Mouse (Mus musculus) mouse trophoblast stem cell (cell line): ENCODE measurements at regions not wholly inside any gene's neighbourhood (a gene's known extent, or its start where the extent isn't known, plus 50 kb on each side); places are given as distances from the start of the nearest gene placed in this dataset.

ENCODE experiments used
- in situ Hi-C, 2 experiments: fragments of 300-500 bp; cut with MseI, MboI; formaldehyde crosslinking; loops; 2 replicates in 1 of 2; 3 replicates in 1 of 2; pipeline ENCODE4 v1.15.1; 2025

DNA sequence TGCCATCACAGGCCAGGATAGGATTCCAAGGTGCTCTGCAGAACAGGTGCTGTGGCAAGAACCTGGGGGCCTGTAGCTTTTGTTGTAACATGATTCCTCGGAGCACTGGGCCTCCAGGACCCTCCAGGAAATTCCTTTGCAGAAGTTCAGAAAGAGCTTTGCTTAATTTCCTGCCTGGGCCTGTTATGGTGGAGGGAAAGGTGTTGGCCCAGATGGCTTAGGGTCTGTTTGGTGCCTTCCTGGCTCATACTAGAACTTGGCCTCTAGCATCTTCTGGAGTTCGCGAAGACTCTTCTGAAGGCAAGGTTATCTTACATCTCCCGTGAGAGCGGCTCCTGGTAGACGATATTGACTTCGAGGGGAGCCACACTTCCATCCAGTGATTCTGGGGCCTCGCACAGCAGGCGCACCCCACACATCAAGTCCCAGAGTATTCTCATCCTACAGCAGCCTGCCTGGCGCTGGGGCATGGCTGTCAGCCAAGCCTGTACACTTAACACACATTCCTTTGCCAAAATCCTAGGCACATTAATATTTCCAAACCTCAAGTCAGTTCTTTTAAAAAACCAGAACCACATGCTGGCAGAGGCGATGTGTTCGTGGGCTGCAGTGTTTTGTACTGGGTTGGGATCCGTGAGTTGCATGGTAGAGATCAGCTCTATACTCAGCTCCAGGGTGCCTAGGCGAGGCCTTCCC lies 54.5 kb upstream of the Cxcl14 start:
- in situ Hi-C loops, result no loop called here

DNA sequence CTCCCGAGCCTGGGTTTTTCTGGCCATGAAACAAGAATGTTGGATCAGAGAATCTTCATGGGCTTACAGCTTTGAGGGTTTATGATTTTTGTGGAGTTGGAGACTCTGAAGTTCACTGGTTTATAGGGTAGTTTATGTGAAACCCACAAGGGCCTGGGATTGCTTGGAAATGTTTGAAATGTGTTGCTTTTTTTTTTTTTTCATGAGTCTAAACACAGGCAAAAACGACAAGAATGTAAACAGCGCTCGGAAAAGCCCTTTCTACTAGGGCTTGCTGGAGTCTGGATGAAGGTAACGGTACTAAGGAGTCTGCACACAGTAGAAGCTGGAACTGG lies 55.0 kb upstream of the Cxcl14 start:
- in situ Hi-C loops, result no loop called here

DNA sequence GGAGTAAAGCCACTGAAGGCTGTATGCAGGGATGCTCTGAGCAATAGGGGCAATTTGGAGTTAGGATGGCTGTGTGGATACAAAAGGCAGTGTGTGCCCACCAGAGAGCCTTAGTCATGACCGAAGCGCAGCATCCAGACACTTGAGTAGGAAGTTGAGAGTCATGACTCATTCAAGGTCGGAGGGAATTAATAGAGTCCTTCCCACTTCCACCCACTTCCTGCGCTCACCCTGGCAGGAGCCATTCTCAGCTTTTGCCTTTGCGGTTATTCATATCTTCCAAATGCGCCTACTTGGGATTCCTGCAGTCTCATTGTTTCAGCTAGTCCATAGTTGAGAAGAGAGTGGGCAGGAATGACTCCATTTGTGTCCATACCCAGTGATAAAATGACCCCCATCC lies 56.1 kb upstream of the Cxcl14 start:
- in situ Hi-C loops, result no loop called here

DNA sequence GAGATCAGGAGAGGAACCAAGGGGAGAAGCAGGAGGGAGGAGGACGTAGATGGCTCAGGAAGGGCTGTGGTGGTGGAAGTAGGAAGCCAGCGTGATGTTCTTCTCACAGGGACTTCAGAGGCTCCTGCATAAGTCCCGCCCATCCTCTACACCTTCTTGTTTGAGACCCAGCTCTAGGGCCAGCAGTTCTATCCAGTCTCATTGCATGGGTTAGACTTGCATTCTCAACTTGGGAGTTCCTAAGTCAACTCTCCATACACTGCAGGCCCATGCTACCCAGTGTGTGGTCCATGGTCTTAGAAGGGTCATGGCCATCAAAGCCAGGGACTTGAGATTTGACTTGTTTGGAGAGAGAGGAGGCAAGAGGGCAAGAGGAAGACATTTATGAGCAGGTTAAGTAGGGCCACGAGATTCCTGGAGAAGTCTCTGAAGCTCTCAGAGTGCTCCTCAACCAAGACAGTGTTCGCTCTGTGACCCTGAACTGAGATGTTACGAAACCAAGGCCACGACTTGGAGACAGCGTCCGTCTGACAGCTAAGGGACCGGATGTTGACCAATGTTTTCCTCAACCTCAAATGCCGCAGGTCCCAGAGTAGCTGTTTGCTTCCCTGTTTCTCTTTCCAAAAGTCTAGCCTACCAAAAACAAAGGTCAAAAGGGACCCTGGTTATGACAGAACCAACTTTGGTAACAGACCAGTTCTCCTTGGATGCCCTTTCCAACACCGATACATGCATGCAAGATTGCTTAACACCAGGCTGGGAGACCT lies 56.7 kb upstream of the Cxcl14 start:
- in situ Hi-C loops, result no loop called here

DNA sequence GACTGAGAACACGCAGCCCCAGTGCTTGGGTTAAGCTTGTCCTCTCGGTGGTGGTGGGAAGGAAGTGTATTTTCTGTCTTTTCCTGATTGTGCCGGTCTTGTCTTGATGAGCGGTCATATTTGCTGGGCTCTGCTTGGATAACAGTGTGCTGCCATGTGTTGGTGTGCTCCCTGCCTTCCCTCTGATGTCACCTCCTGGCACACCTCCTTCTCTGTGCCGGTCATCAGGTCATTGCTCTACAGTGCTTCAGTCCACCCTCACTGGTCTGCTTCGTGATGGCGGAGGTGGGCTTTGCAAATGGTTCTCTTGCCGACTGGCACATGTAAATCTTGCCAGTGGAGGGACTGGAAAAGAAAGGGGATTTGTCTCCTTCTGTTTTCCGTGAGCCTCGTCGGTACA lies 57.6 kb upstream of the Cxcl14 start:
- in situ Hi-C loops, result no loop called here

DNA sequence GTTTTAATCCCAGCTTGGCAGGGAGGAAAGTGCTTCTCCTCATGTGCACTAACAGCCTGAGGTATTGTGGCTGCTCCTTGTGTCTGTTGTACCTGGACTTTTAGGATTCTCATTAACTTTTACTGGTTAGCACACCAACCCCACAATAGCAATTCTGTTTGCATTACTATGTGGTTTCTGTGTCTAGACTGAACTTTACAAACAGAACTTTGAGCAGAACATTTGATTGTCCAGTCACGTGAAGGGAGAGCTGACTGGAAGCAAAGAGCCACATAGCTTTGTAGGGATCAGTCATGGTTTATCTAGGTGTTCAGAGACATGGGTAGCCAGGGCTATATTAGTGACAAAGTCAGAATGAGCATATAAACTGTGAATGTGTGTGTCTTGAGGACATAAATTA lies 58.3 kb upstream of the Cxcl14 start:
- in situ Hi-C loops, result no loop called here

DNA sequence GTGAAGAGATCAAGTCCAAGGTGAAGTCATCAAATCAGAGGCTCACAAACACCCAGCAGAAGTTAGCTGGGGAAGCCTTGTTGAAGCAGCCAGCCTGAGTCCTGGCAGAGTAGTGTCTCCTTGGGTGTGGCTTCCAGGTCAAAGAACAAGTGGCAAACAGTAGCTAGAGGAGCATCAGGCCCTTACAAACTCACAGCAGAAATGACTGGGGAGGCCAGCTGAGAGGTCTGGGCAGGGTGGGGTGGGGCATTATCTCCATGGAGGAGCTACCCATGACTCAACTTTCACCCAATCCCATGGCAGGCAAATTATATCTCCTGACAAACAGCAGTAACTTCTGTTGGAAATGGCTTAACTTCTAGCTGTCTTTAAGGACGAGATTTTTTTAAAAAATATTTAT lies 60.6 kb upstream of the Cxcl14 start:
- in situ Hi-C loops, result no loop called here

DNA sequence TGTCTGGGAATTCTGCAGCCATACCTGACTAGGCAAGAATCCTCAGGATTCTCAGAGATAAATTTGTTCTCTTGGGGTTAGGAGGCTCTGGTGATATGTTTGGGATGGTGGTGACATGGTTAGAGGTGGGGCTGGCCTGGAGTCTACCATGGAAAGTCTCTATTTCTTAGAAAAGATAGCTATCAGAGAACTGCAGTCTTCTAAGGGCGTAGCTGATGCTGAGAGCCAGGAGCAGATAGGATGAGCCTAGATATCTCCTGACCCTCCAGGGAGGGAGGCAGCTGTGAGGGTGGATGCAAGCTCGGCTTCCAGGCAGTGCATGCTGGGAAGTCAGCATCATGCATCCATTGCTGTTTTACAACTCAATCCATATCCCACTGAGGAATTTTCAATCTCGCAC lies 61.6 kb upstream of the Cxcl14 start:
- in situ Hi-C loops, result no loop called here

DNA sequence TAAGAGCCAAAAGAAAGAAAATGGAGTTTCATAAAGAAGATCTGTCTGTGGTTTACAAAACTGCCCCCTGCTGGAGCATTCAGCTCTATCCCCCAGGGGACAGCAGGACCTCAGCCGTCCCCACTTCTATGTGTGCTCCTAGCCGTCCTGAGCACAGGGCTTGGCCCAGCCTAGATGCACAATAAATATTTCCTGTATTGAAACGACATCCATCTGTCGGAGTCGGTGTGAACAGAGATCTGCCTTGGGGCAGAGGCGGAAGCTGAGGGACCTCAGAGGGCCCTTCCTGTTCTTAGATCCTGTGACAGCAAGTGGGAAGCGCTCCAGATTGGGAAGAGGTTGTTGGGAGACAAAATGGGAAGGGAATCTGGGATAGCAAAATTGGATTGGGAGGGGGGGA lies 62.5 kb upstream of the Cxcl14 start:
- in situ Hi-C loops, result no loop called here

DNA sequence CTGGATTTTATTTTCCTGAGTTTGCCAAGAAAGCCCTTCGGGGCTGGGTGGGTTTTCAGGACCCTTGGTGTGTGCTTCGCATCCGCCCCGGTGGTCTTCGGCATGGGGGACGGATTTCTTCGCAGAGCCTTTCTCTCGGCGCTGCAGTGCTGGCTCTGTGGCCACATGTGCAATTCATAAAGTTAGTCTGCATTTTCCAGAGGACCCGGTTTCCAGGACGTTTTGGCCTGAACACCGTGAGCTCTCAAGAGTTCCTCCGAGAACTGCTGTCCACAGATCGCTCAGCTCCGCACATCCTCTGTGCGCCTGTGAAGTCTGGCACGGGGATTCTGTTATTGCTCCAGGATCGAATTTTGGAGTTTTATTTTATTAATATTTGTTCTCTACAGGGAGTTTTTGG lies 63.2 kb upstream of the Cxcl14 start:
- in situ Hi-C loops, result no loop called here

DNA sequence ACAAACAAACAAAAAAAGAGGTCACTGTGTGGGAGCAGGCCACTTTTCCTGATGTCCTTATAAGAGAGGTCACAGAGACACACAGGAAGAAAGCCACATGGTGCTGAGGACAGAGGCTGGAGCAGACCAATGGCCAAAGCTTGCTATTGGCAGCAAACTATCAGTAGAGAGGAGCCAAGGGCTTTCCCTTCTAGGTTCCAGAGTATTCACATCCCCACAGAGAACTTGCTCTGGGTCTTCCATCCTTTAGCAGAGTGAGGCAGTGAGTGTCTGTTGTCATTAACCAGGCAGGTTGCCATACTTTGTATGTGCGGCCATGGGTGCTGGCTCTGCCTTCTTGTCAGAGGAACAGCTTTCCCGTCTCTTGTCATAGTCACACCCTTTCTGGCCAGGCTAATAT lies 64.5 kb upstream of the Cxcl14 start:
- in situ Hi-C loops, result no loop called here

DNA sequence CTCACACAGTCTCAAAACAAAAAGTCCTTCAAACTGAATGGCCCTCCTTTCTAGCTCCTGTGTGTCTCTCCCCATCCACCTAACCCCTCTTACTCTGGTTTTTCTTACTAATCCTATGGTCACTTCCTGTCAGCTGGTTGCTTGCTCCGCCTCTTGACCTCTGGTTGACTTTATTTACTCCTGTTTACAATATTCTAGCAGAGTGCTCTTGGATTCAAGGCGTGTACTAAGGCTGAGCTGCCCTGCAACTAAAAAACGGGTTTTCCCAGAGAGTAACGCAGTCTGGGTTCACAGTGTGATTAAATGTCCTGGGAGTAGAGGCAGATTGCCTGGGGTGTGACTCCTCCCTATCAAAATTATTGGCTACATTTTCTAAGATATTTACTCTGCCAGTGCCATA lies 64.2 kb upstream of the Gm3045 start:
- in situ Hi-C loops, result no loop called here

DNA sequence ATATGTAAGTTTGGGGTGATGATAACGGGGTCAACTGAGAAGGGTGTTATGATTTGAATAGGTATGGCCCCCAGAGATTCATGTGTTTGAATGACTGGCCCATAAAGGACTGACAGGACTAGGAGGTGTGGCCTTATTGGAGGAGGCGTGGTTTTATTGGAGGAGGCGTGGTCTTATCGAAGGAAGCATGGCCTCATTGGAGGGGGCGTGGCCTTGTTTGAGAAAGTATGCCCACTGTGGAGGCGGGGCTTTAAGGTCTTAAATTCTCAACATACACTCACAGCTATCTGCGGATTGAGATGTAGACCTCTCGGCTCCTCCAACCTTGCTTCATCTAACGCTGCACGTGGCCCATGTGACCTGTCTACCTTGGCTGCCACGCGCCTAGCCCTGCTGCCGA lies 63.7 kb upstream of the Gm3045 start:
- in situ Hi-C loops, result no loop called here

DNA sequence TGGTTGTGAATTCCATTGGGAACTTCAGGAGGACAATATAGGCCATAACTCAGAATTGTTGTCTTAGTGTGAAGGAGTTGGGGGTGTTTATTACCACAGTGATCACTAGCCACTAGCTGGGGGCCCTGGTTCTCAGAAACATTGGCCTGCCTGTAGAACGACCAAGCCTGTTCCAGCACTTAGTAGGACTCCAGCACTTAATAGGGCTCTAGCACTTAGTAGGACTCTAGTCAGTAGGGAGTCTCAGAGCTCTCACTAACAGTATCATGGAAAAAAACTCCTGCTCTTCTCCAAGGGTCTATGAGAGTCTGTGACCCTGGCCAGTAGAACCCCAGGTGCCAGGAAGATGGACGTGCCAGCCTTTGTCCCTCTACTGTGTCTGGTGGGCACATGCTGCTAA lies 56.8 kb upstream of the Gm3045 start:
- in situ Hi-C loops, result no loop called here

DNA sequence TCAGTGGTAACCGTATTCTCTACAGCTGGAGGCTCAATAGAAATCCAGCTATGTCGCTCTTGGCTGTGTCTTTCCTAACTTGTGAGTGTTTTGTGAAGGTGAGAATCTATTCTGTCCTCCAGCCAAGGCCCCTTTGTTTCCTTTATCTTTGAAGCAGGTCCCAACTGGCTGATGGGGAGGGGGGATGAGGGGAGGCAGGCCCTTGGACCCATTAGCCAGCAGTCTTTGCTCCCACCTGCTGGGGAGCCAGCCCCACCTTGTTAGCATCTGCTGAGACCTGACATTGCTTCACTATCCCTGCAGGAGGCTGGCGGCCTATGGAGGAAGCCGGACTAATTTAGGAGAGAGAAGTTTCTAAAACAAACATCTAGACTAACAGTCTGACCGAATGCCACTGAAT lies 55.0 kb upstream of the Gm3045 start:
- in situ Hi-C loops, result loop anchor here in 1 of 2 experiments (5.0 kb wide), 1 partner anchor 51 kb away; no protein-coding TSS in a partner anchor

DNA sequence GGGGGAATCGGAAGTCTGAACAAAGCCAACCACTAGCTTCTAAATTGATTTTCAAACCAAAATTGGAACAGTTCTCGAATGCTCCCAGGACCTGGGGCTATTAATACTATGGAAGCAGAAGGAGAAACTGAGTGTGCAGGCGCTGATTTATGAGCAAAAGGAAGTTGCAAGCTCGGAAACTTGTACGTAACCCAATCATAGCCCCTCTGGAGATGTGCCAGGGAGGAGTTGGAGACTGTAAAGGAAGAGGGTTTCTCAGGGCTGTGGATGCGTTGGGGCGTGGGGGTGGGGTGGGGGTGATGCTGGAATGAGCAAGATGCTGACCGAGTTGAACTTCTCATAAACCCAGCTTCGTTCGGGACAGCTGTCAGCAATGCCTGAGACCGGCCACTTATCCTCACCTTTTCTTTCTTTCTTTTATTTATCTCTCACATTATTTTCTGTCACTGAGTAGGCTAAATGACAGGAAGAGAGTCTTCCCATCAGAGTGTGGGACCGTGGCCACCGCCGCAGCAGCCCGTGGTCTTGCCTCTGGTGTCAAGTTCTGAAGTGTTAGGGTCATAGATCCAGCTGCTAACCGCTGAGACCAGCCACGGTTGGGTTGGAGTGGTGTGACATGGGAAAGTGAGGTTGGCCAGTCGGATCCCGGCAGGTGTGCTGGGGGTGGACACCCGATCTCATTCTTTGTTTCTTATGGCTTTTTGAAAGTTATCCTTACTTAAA lies 54.2 kb upstream of the Gm3045 start:
- in situ Hi-C loops, result loop anchor here in 1 of 2 experiments (5.0 kb wide), 1 partner anchor 50 kb away; no protein-coding TSS in a partner anchor

DNA sequence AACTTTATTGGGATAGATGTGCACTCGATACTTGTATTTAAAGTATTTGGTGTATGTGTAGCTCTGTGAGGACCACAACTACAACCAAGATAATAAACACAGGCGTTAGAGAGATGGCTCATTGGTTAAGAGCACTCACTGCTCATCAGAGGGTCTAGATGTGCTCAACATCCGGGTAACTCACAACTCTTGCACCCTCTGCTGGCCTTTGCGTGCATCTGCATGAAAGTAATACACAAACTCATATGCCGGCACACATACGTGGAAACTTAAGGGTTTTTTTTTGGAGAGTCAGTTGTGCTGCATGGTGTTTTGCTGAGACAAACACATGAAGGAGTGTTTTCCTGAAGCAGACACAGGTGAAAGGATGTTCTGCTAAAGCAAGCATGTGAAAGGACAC lies 53.7 kb upstream of the Gm3045 start:
- in situ Hi-C loops, result loop anchor here in 1 of 2 experiments (5.0 kb wide), 1 partner anchor 50 kb away; no protein-coding TSS in a partner anchor
